Mouse (Mus musculus) testis, adult 2 months (tissue): ENCODE data around the gene Ptprt. TPM values are rescaled to one million over a fixed set of nuclear protein-coding genes. Genes with fewer than 3 reads are reported as not detected.

Experiments used
- H3K27ac ChIP-seq: fragments of 200-500 bp; 2 replicates; pipeline ENCODE4 v1.5.1; 2012; ENCODE audit warnings: low read depth, low read length; ENCODE audit not compliant: control insufficient read depth, insufficient read depth
- H3K27me3 ChIP-seq: fragments of 200-500 bp; 2 replicates; pipeline ENCODE4 v1.6.1; 2012; ENCODE audit warnings: mild to moderate bottlenecking, low read length, moderate library complexity; ENCODE audit not compliant: control insufficient read depth, insufficient read depth
- H3K36me3 ChIP-seq: fragments of 200-500 bp; 2 replicates; pipeline ENCODE4 v1.6.1; 2012; ENCODE audit warnings: mild to moderate bottlenecking, low read length; ENCODE audit not compliant: control insufficient read depth, insufficient read depth
- H3K4me1 ChIP-seq: fragments of 200-500 bp; 2 replicates; pipeline ENCODE4 v1.6.1; 2012; ENCODE audit warnings: low read length; ENCODE audit not compliant: control insufficient read depth, insufficient read depth
- H3K4me3 ChIP-seq: fragments of 200-500 bp; 2 replicates; pipeline ENCODE4 v1.5.1; 2012; ENCODE audit warnings: low read depth, mild to moderate bottlenecking, low read length, moderate library complexity, mixed read lengths; ENCODE audit not compliant: control insufficient read depth
- CTCF ChIP-seq: fragments of 200-500 bp; IDR thresholded peaks from 2 replicates; pipeline ENCODE4 v1.5.1; 2012; ENCODE audit warnings: low read depth, mild to moderate bottlenecking, inconsistent platforms, low read length, moderate library complexity; ENCODE audit not compliant: control insufficient read depth, insufficient read depth, insufficient replicate concordance
- POLR2A ChIP-seq: fragments of 200-500 bp; IDR thresholded peaks from 2 replicates; pipeline ENCODE4 v1.6.1; 2012; ENCODE audit warnings: low read depth, mild to moderate bottlenecking, inconsistent platforms, low read length, moderate library complexity; ENCODE audit not compliant: control insufficient read depth
- polyA plus RNA-seq: library from polyadenylated mRNA; depleted of rRNA; stranded (reverse); fragments of >200 nt; gene quantifications from 2 replicates; pipeline ENCODE4 v1.2.3, GENCODE M21; 2012

Gene Ptprt
- polyA plus RNA-seq, 1 experiment = 1.6 TPM

GRCm38 (mm10) chr2:161858361-161858760 is 802.6 kb downstream of the Ptprt start:
- H3K27me3 ChIP-seq = no peaks in the 10 kb centered on the region
- TF ChIP-seq CTCF (no peak), POLR2A (no peak)
- H3K36me3 ChIP-seq = no peaks in the 10 kb centered on the region
- no peak overlapping the region for H3K27ac ChIP-seq
- no peaks in the 10 kb centered on the region for H3K4me1 ChIP-seq
- no peak overlapping the region for H3K4me3 ChIP-seq

DNA sequence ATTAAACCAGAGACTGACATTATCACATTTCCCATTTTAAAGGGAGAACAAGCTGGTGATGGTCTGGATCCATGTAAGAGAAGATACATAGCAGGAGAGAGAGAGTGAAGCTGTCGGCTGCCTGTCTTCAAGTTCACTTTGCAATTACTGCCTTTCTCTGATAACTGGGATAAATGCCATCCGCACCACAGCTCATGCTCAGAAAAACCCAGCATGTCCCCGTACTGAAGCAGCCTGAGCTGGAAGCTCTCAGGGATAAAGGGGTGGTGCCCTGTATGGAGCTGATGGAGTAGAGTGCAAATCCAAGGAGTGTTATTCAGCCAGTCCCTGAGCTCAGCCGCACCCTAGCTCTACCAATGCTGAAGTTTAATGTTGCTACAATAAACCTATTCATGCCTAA is 825.9 kb downstream of the Ptprt start:
- H3K4me3 ChIP-seq = no peak overlapping the region
- H3K4me1 ChIP-seq = peaks cover 3% of the 10 kb centered on the region; the same call in 1 of the 2 replicates
- TF ChIP-seq CTCF (no peak), POLR2A (no peak)
- H3K27me3 ChIP-seq = no peaks in the 10 kb centered on the region
- H3K36me3 ChIP-seq = no peaks in the 10 kb centered on the region
- H3K27ac ChIP-seq = no peak overlapping the region

DNA sequence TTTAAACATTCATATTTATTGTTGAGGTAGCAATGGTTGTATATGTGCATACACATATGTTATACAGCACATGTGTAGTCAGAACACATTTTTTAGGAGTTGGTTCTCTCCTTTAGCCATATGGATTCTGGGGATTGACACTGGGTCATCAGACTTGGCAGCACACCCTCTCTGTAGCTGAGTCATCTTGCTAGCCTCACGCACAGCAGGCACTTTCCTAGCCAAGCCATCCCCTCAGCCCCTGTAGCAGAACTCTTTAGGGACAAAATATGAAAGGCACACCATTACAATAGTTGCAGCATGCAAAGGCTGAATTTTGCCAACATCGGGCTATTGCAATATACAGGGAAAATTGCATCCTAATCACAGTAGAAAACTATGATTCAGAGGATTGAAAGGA is 827.1 kb downstream of the Ptprt start:
- Histone ChIP-seq H3K27me3 (no peaks in the 10 kb centered on the region), H3K36me3 (no peaks in the 10 kb centered on the region), H3K27ac (no peak overlapping the region), H3K4me3 (no peak overlapping the region), H3K4me1 (peaks cover 3% of the 10 kb centered on the region; the same call in 1 of the 2 replicates)
- TF ChIP-seq POLR2A (no peak), CTCF (no peak)

DNA sequence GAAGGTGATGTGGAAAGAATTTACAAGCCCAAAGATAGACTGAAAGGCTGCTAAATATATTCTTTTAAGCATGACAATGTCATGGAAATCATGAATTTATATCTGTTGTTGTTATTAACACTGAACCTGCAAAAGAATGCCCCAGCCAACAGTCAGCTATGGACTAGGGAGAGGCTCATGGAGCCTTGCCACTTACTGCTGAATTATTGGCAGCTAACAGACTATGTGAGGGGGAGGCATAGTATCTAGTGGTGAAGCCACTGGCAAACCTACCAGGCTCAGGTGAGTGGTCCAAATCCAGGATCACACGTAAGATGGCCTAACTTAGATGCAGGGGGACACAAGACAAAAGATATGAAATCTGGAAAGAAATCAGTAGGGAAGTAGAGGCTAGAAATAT is 847.6 kb downstream of the Ptprt start:
- Histone ChIP-seq H3K27ac (no peak overlapping the region), H3K27me3 (no peaks in the 10 kb centered on the region), H3K4me1 (no peaks in the 10 kb centered on the region), H3K4me3 (no peak overlapping the region), H3K36me3 (no peaks in the 10 kb centered on the region)
- TF ChIP-seq POLR2A (no peak), CTCF (no peak)

- no peak overlapping the region for H3K27ac ChIP-seq
- no peak for TF ChIP-seq POLR2A
- TF ChIP-seq CTCF = no peak
- no peaks in the 10 kb centered on the region for H3K27me3 ChIP-seq
- H3K36me3 ChIP-seq = no peaks in the 10 kb centered on the region
- no peak overlapping the region for H3K4me3 ChIP-seq
- H3K4me1 ChIP-seq = no peaks in the 10 kb centered on the region
Measured at GRCm38 (mm10) chr2:161808086-161808801, 852.7 kb downstream of the Ptprt start.

GRCm38 (mm10) chr2:161806287-161807007 is 854.5 kb downstream of the Ptprt start:
- H3K4me3 ChIP-seq = no peak overlapping the region
- H3K27me3 ChIP-seq = no peaks in the 10 kb centered on the region
- H3K4me1 ChIP-seq = no peaks in the 10 kb centered on the region
- no peak overlapping the region for H3K27ac ChIP-seq
- H3K36me3 ChIP-seq = no peaks in the 10 kb centered on the region
- TF ChIP-seq POLR2A (no peak), CTCF (no peak)

DNA sequence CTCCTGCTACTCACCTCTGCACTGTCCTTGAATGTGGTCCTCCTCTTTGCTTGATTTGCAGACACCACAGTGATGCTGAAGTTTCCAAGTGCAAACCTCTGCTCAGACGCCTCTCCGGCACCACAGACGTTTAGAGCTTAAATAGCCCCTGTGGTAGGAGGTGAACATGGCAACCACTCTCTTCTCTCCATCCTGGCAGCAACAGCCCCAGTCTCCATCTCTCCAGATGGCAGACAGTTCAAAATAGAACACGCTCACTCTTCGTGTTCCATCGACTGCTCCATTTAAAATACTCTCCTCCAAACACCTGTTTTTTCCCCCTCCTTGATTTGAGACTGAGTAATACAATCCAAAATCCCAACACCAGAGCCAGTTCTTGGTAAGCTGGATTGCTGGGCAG is 861.0 kb downstream of the Ptprt start:
- Histone ChIP-seq H3K4me1 (peaks cover 4% of the 10 kb centered on the region), H3K27me3 (no peaks in the 10 kb centered on the region), H3K27ac (no peak overlapping the region), H3K36me3 (no peaks in the 10 kb centered on the region), H3K4me3 (no peak overlapping the region)
- no peak for TF ChIP-seq POLR2A
- TF ChIP-seq CTCF = no peak
